Mouse (Mus musculus) cerebellum, postnatal 10 days (tissue): Measurements from ENCODE around the gene 4930522L14Rik.
A peak's percentile ranks its signal among the peaks of the same experiment; 100 is the strongest.
"Not testable (repeated sequence)": the region's sequence is repeated elsewhere in the genome, so short reads cannot be mapped to it uniquely, and the experiment has no call there.

Experiments
- DNase-seq, 2 experiments: peaks; one replicate each; pipeline ENCODE4 v3.0.0; 2021; ENCODE audit warnings: mixed read lengths in 2 of 2

Gene 4930522L14Rik

DNA sequence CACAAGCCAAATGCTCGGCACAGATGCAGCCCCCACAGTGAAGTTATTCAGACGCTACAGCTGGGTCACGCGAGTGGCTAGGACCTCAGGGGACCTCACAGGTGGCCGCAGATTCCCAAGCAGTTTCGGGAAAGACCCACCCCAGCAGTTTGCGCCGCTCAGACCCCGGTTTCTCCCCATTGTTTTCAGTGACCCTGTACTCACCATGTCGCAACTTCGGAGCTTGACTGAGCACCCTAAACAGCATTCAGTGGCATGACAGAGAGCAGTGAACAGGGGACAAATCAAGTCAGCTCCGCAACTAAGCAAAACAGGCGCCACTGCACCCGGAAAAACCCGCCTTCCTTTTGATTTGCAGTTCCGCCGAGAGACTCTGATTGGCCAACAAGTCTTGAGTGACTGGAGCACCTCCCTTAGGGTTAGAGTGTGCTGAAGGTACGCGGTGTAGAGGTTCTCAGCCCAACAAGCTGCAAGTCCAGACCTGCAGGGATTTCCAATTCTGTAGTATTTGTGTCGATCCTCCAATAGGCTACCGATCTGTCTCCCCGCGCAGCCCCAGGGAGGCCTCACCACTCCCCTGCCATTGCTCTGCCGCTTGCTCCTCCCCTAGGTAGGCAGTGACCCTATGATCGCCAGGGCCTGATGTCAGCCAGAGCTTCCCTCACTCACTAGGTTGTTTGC, at the start of gene 4930522L14Rik:
TSS of gene 4930522L14Rik (minus strand) at position 496 of the 681 bp plus-strand sequence.
- peak; percentile 66 to 72 for DNase-seq

DNA sequence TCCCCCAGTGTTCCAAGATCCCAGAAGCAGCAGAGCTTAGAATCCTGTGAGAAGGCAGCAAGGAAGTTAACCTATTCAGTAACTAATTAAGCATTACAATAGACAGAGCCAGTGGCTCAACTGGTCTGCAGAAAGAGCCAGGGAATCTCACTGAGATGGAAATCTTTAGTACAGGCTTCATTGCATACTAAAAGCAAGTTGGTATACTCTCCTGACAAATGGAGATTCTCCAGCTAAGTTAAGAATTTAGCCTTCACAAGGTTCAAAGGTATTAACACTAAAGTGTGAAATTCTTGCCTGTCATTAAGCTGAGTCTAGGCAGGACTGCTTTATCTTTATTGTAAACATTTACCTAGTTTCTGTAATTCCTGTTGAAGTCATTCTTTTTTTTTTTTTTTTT, 49.8 kb upstream of the 4930522L14Rik start:
- DNase-seq = not testable (repeated sequence)

DNA sequence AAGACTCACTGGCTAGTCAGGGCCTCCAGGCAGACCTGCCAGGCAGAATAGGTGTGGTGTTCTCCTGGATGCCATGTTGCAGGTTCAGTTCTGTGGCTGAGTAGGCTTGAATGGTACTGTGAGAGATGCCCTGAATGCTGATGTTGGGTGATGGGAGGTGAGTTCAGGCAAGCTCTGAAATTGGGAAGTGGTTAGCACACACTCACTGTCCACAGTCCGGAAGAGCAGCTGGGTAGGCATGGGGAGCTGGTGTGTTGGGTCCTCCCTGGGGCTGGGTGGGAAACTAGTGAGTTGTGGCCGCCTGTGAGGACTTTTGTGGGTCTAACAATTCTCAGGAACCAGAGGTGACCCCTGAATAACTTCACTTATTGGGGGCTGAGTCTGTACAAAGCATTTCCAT, 48.3 kb upstream of the 4930522L14Rik start:
- not testable (repeated sequence) for DNase-seq

DNA sequence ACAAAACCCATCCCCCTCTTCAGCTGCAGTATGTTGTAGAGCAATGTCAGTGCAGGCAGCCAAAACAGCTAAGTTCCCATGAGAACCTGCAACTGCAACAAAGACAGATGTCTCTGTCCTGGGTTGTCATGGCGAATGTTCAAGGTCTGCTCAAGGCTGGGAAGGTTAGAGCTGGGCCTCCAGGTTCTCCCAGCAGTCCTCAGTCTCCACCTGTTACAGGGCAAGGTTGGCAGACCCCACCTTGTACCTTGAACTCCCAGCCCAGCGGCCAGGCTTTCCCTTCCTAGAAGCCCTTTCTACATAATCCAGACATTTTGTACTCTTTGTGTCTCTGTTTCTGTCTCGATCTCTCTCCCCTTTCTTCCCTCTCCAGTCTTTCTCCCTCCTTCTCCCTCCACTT, 45.3 kb upstream of the 4930522L14Rik start:
- DNase-seq = not testable (repeated sequence)

DNA sequence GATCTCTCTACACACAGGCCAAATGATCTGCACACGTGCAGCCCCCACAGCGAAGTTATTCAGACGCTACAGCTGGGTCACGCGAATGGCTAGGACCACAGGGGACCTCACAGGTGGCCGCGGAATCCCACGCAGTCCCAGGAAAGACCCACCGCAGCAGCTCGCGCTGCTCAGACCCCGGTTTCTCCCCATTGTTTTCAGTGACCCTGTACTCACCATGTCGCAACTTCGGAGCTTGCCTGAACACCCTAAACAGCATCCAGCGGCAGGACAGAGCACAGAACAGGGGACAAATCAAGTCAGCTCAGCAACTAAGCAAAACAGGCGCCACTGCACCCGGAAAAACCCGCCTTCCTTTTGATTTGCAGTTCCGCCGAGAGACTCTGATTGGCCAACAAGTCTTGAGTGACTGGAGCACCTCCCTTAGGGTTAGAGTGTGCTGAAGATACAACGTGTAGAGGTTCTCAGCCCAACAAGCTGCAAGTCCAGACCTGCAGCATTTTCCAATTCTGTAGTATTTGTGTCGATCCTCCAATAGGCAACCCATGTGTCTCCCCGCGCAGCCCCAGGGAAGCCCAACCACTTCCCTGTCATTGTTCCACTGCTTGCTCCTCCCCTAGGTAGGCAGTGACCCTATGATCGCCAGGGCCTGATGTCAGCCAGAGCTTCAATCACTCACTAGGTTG, 44.4 kb upstream of the 4930522L14Rik start:
- peak; percentile 26 to 30 for DNase-seq

DNA sequence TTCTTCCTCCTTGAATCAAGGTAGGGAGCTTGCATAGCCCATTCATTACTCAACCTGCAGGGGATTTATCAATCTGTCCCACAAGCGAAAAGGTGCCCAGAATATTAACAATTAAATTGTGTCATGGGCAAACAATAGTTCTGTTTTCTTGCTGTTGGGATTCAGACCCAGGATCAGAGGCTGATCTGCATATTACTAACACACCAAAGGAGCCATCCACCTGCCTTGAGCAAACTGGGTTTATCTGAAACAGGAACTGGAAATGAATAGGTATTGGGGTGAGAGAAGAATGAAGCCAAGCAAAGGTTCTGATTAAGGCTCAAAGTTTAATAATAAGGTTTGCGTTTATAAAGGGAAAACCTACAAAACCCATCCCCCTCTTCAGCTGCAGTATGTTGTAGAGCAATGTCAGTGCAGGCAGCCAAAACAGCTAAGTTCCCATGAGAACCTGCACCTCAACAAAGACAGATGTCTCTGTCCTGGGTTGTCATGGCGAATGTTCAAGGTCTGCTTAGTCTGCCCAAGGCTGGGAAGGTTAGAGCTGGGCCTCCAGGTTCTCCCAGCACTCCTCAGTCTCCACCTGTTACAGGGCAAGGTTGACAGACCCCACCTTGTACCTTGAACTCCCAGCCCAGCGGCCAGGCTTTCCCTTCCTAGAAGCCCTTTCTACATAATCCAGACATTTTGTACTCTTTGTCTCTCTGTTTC, 541 bp upstream of the 4930522L14Rik start:
- DNase-seq = not testable (repeated sequence)

- DNase-seq = not testable (repeated sequence)
Observed at GRCm38 (mm10) chr5:109745081-109745480, 6.6 kb downstream of the 4930522L14Rik start.

DNA sequence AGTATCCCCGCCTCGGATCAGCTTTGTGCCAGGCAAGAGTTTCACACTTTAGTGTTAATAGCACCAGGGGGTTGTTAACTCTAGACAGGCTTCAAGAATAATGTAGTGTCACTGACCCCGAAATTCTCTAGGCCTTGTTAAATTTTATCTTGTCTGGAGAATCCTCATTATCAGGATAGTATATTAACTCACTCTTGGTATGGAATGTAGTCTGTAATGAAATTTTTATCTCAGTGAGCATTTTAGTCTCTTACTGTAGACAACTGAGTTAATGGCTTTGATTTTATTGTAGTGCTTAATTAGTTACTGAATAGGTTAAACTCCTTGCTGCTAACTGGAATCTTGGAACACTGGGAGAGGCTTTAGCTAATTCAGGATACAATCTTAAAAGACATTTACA, 34.3 kb downstream of the 4930522L14Rik start:
- DNase-seq = not testable (repeated sequence)

GRCm38 (mm10) chr5:109691205-109691965, 60.3 kb downstream of the 4930522L14Rik start:
- not testable (repeated sequence) for DNase-seq

DNA sequence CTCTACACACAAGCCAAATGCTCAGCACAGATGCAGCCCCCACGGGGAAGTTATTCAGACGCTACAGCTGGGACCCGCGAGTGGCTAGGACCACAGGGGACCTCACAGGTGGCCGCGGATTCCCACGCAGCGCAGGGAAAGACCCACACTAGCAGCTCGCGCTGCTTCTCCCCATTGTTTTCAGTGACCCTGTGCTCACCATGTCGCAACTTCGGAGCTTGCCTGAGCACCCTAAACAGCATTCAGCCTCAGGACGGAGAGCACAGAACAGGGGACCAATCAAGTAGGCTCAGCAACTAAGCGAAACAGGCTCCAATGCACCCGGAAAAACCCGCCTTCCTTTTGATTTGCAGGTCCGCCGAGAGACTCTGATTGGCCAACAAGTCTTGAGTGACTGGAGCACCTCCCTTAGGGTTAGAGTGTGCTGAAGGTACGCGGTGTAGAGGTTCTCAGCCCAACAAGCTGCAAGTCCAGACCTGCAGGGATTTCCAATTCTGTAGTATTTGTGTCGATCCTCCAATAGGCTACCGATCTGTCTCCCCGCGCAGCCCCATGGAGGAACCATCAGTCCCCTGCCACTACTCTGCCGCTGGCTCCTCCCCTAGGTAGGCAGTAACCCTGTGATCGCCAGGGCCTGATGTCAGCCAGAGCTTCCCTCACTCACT, 61.0 kb downstream of the 4930522L14Rik start, which contains the start of gene 5430403G16Rik:
TSS of gene 5430403G16Rik (minus strand) at position 505 of the 665 bp plus-strand sequence.
- peak; percentile 77 to 80 for DNase-seq
